Mouse (Mus musculus) limb, embryonic 14.5 days (tissue): ENCODE results near the gene Lamtor2. TPM values are rescaled to one million over a fixed set of nuclear protein-coding genes. Genes with fewer than 3 reads are reported as not detected.

Source experiments
- ATAC-seq: fragments of 200-750 bp; cut with Nextera tagmentation; 2 replicates; pipeline ENCODE4 v1.8.0; 2017; ENCODE audit warnings: low read depth, moderate number of reproducible peaks, moderate TSS enrichment; ENCODE audit not compliant: low FRiP score
- DNase-seq: peaks from one replicate; pipeline ENCODE4 v3.0.0-alpha.2; 2015; ENCODE audit warnings: low spot score
- H3K27ac ChIP-seq: fragments of 300-500 bp; sonication (generic); replicated peaks from 2 replicates; pipeline ENCODE4 v1.5.1; 2014; ENCODE audit warnings: low read depth, mild to moderate bottlenecking, low read length, moderate library complexity, mixed read lengths
- H3K27me3 ChIP-seq: fragments of 300-500 bp; sonication (generic); 2 replicates; pipeline ENCODE4 v1.6.1; 2014; ENCODE audit warnings: low read length, mixed read lengths; ENCODE audit not compliant: control insufficient read depth, insufficient read depth
- H3K36me3 ChIP-seq: fragments of 300-500 bp; sonication (generic); 2 replicates; pipeline ENCODE4 v1.6.1; 2014; ENCODE audit warnings: mild to moderate bottlenecking, low read length, moderate library complexity, mixed read lengths; ENCODE audit not compliant: control insufficient read depth, insufficient read depth
- H3K4me1 ChIP-seq: fragments of 300-500 bp; sonication (generic); 2 replicates; pipeline ENCODE4 v1.6.1; 2014; ENCODE audit warnings: antibody characterized with exemption, low read length, mixed read lengths; ENCODE audit not compliant: control insufficient read depth, insufficient read depth
- H3K4me2 ChIP-seq: fragments of 300-500 bp; sonication (generic); replicated peaks from 2 replicates; pipeline ENCODE4 v1.6.1; 2014; ENCODE audit warnings: low read depth, mild to moderate bottlenecking, low read length, moderate library complexity; ENCODE audit not compliant: severe bottlenecking
- H3K4me3 ChIP-seq: fragments of 300-500 bp; sonication (generic); replicated peaks from 2 replicates; pipeline ENCODE4 v1.5.1; 2014; ENCODE audit warnings: low read length
- H3K9ac ChIP-seq: fragments of 300-500 bp; sonication (generic); 2 replicates; pipeline ENCODE4 v1.6.1; 2014; ENCODE audit warnings: mild to moderate bottlenecking, low read depth, low read length, moderate library complexity; ENCODE audit not compliant: severe bottlenecking
- H3K9me3 ChIP-seq: fragments of 300-500 bp; sonication (generic); 2 replicates; pipeline ENCODE4 v1.6.1; 2016; ENCODE audit warnings: low read length; ENCODE audit not compliant: control insufficient read depth
- POLR2A ChIP-seq: fragments of 200-500 bp; IDR thresholded peaks from 2 replicates; pipeline ENCODE4 v1.8.0; 2012; ENCODE audit warnings: inconsistent platforms, mild to moderate bottlenecking, moderate library complexity, borderline replicate concordance; ENCODE audit not compliant: insufficient read depth, insufficient read length; ENCODE audit errors: extremely low read depth
- WGBS: fragments of 180-500 bp; shearing (Covaris S2); extraction: QIAGEN DNeasy Blood & Tissue Kit; methylation state at CpG from one replicate; pipeline ENCODE4 v1.1.7; 2014; 5-methylcytosine and 5-hydroxymethylcytosine counted together
- polyA plus RNA-seq, 2 experiments: library from polyadenylated mRNA; depleted of rRNA in 1 of 2; stranded (reverse) in 1 of 2; unstranded in 1 of 2; fragments of >200 nt; fragmentation: Nextera tagmentation in 1 of 2; extraction: Ambion mirVana in 1 of 2; gene quantifications; 2 replicates each; pipeline versions ENCODE4 v1.2.1 to v1.2.3; 2012 to 2014

The Lamtor2 gene
- polyA plus RNA-seq, 2 experiments = 100 to 117 TPM

GRCm38 (mm10) chr3:88509692-88510420 lies 43.0 kb downstream of the Lamtor2 start, which contains the start of gene Lmna:
TSS of gene Lmna (minus strand) at chr3:88509956.
- 1% methylated on average over 30 of the region's 31 CpGs for WGBS
- Histone ChIP-seq H3K9ac (peak within 1 kb of the TSS; percentile 38; the same call in 1 of the 2 replicates), H3K4me3 (peak within 1 kb of the TSS; percentile 24), H3K4me2 (peak within 1 kb of the TSS; percentile 39), H3K4me1 (peaks cover 70% of the 10 kb centered on the region), H3K9me3 (no peaks in the 10 kb centered on the region), H3K27ac (peak within 1 kb of the TSS; percentile 92), H3K36me3 (no peaks in the 10 kb centered on the region), H3K27me3 (no peaks in the 10 kb centered on the region)
- DNase-seq (peak; percentile 93), ATAC-seq (peak; percentile 93)
- TF ChIP-seq POLR2A = no peak

DNA sequence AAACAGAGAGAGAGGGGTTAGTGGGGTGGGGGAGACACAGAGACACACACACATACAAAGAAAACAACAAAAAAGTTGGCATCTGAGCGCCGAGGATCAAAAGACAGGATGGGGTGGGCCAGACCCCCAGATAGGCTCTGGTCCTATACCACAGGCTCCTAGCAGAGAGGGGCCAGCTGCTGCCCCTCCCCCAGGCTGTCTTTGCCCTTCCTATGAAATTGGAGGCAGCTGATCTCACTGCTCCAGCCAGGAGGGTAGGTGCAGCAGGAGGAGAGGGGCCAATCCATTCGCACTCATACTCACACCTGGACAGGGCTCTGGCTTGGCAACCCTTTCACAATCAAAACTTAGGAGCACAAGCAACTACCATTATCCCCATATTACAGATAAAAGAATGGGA lies 43.6 kb downstream of the Lamtor2 start:
- ATAC-seq (no peak), DNase-seq (no peak)
- peak overlapping the region; percentile 24 for H3K4me3 ChIP-seq
- H3K27me3 ChIP-seq = no peaks in the 10 kb centered on the region
- no peak overlapping the region for H3K9ac ChIP-seq
- 50% methylated on average over 3 of the region's 3 CpGs for WGBS
- peak overlapping the region; percentile 92 for H3K27ac ChIP-seq
- H3K4me2 ChIP-seq = peak overlapping the region; percentile 39
- TF ChIP-seq POLR2A = no peak
- H3K9me3 ChIP-seq = no peaks in the 10 kb centered on the region
- H3K4me1 ChIP-seq = peaks cover 68% of the 10 kb centered on the region
- H3K36me3 ChIP-seq = no peaks in the 10 kb centered on the region

GRCm38 (mm10) chr3:88505765-88506164 lies 47.1 kb downstream of the Lamtor2 start:
- peaks cover 62% of the 10 kb centered on the region for H3K4me1 ChIP-seq
- TF ChIP-seq POLR2A = no peak
- H3K27ac ChIP-seq = peak overlapping the region; percentile 91
- no peaks in the 10 kb centered on the region for H3K36me3 ChIP-seq
- H3K9me3 ChIP-seq = no peaks in the 10 kb centered on the region
- 16% methylated on average over 7 of the region's 7 CpGs for WGBS
- no peak for ATAC-seq
- DNase-seq = peak; percentile 75
- H3K27me3 ChIP-seq = no peaks in the 10 kb centered on the region
- no peak overlapping the region for H3K9ac ChIP-seq
- H3K4me2 ChIP-seq = peak overlapping the region; percentile 33
- no peak overlapping the region for H3K4me3 ChIP-seq

GRCm38 (mm10) chr3:88505081-88505480 lies 47.8 kb downstream of the Lamtor2 start:
- no peaks in the 10 kb centered on the region for H3K9me3 ChIP-seq
- H3K36me3 ChIP-seq = no peaks in the 10 kb centered on the region
- peak overlapping the region; percentile 33 for H3K4me2 ChIP-seq
- DNase-seq (peak; percentile 64), ATAC-seq (no peak)
- TF ChIP-seq POLR2A = no peak
- H3K27ac ChIP-seq = peak overlapping the region; percentile 91
- H3K4me3 ChIP-seq = no peak overlapping the region
- H3K9ac ChIP-seq = no peak overlapping the region
- no peaks in the 10 kb centered on the region for H3K27me3 ChIP-seq
- WGBS = 44% methylated on average over 6 of the region's 6 CpGs
- H3K4me1 ChIP-seq = peaks cover 57% of the 10 kb centered on the region

DNA sequence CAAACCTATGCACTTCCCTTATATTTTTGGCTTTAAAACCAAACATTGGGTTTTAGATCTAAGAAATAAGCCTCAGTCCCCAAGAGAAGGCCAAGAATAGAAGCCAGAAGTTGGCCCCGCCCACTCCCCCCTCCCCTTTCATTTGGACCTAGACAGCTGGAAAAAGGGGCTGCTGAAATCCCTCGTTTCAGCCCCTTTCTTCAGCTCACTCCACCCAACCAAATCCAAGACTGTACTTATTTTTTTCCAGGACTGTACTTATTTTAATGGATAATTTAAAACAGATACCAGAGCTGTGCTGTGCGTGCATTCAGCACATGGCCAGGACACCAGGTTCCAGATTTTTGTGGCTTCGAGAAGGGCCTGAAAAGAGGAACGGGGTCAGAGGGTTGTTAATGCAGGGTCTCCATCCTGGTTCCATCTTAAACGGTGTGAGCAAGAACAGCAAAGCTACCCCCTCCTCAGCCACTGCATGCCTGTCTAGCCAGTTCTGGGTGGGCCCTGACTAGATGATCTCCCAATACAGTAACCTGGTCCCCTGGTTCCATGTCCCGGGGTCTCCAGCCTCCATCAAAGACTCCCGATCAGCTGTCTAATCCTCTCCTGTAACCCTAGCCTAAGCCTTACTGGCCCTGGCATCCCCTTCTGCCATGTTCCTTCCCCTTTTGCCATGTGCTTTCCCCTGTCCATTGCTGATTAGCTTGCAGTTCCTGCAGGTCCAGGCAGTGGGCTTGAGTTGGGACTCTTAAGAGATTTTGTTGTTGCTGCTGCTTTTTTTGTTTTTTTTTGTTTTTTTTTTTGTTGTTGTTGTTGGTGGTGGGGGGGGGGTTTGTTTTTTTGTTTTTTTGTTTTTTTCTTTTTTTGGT lies 48.8 kb downstream of the Lamtor2 start:
- Histone ChIP-seq H3K9me3 (no peaks in the 10 kb centered on the region), H3K36me3 (peaks cover 2% of the 10 kb centered on the region), H3K4me2 (peak overlapping the region; percentile 90), H3K27me3 (no peaks in the 10 kb centered on the region), H3K9ac (no peak overlapping the region), H3K27ac (peak overlapping the region; percentile 91), H3K4me3 (peak overlapping the region; percentile 88; the same call in 1 of the 2 replicates), H3K4me1 (peaks cover 51% of the 10 kb centered on the region)
- peak; percentile 94 for DNase-seq
- TF ChIP-seq POLR2A = no peak
- peak; percentile 56 for ATAC-seq
- WGBS = 15% methylated on average over 8 of the region's 8 CpGs
